Mouse (Mus musculus) forebrain, embryonic 13.5 days (tissue): ENCODE measurements around the gene Ddx10. TPM values are rescaled to one million over a fixed set of nuclear protein-coding genes. Genes with fewer than 3 reads are reported as not detected.
"Not testable (repeated sequence)": the region's sequence is repeated elsewhere in the genome, so short reads cannot be mapped to it uniquely, and the experiment has no call there.

Experiments
- ATAC-seq: fragments of 200-750 bp; cut with Nextera tagmentation; 2 replicates; pipeline ENCODE4 v1.8.0; 2017
- H3K27ac ChIP-seq: fragments of 300-500 bp; sonication (generic); 2 replicates; pipeline ENCODE4 v1.5.1; 2015; ENCODE audit warnings: inconsistent platforms, mild to moderate bottlenecking, moderate library complexity
- H3K27me3 ChIP-seq: fragments of 300-500 bp; sonication (generic); 2 replicates; pipeline ENCODE4 v1.6.1; 2015; ENCODE audit warnings: mild to moderate bottlenecking, inconsistent platforms
- H3K36me3 ChIP-seq: fragments of 300-500 bp; sonication (generic); 2 replicates; pipeline ENCODE4 v1.6.1; 2015; ENCODE audit warnings: mild to moderate bottlenecking, inconsistent platforms; ENCODE audit not compliant: poor library complexity, severe bottlenecking
- H3K4me1 ChIP-seq: fragments of 300-500 bp; sonication (generic); 2 replicates; pipeline ENCODE4 v1.6.1; 2015; ENCODE audit warnings: inconsistent platforms
- H3K4me2 ChIP-seq: fragments of 300-500 bp; sonication (generic); 2 replicates; pipeline ENCODE4 v1.6.1; 2015; ENCODE audit warnings: inconsistent platforms, mild to moderate bottlenecking, moderate library complexity
- H3K4me3 ChIP-seq: fragments of 300-500 bp; sonication (generic); 2 replicates; pipeline ENCODE4 v1.5.1; 2015; ENCODE audit warnings: mild to moderate bottlenecking, inconsistent platforms
- H3K9ac ChIP-seq: fragments of 300-500 bp; sonication (generic); 2 replicates; pipeline ENCODE4 v1.6.1; 2015; ENCODE audit warnings: mild to moderate bottlenecking, inconsistent platforms
- H3K9me3 ChIP-seq: fragments of 300-500 bp; sonication (generic); replicated peaks from 2 replicates; pipeline ENCODE4 v1.6.1; 2016; ENCODE audit warnings: inconsistent platforms
- WGBS: fragments of 180-500 bp; shearing (Covaris S2); methylation state at CpG from one replicate; pipeline ENCODE4 v1.1.7; 2015; 5-methylcytosine and 5-hydroxymethylcytosine counted together
- polyA plus RNA-seq: library from polyadenylated mRNA; unstranded; fragments of >200 nt; fragmentation: Nextera tagmentation; extraction: Ambion mirVana; gene quantifications from 2 replicates; pipeline ENCODE4 v1.2.1, GENCODE M21; 2015

The Ddx10 gene
- polyA plus RNA-seq, 1 experiment from 2014 or later = 23.5 TPM

- not testable (repeated sequence) for H3K4me2 ChIP-seq, H3K27me3 ChIP-seq, H3K4me1 ChIP-seq, H3K9me3 ChIP-seq, H3K36me3 ChIP-seq, ATAC-seq, H3K9ac ChIP-seq, H3K4me3 ChIP-seq, H3K27ac ChIP-seq
- 68% methylated on average over 1 of the region's 1 CpGs for WGBS
These were observed 105.4 kb downstream of the Ddx10 start for GRCm38 (mm10) chr9:53142424-53142823.

DNA sequence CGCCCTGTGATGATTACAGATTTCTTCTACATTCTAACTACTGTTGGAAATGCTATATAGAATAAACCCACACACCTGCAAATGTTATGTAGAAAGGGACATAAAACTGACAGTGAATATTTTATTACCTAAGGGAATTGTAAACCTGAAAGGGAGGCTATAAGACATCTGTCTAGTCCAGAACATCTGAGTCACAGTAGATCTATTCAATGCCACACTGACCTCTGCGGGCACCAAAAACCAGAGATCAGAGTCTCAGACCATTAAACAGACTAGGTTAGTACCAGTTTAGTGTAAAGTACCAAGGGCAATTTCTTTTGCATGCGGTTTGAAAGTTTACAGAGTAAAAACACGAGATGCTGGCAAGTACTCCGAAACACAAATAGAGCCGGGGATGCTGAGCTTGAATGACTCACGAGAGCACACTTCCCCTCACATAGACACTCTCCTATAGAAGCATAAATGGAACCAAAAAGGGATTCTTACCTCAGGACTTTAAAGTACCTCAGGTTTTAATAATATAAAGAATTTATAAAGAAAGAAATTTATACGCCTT lies 107.2 kb downstream of the Ddx10 start:
- Histone ChIP-seq H3K9me3 (no peaks in the 10 kb centered on the region), H3K4me3 (no peak overlapping the region), H3K4me1 (no peaks in the 10 kb centered on the region), H3K9ac (no peak overlapping the region), H3K27me3 (no peaks in the 10 kb centered on the region), H3K36me3 (no peaks in the 10 kb centered on the region), H3K4me2 (no peak overlapping the region), H3K27ac (no peak overlapping the region)
- ATAC-seq = no peak
- 92% methylated on average over 8 of the region's 8 CpGs for WGBS

GRCm38 (mm10) chr9:53132826-53133225 lies 115.0 kb downstream of the Ddx10 start:
- WGBS = 96% methylated on average over 1 of the region's 1 CpGs
- no peaks in the 10 kb centered on the region for H3K36me3 ChIP-seq
- H3K4me1 ChIP-seq = no peaks in the 10 kb centered on the region
- no peak for ATAC-seq
- H3K9me3 ChIP-seq = no peaks in the 10 kb centered on the region
- no peak overlapping the region for H3K27ac ChIP-seq
- no peak overlapping the region for H3K9ac ChIP-seq
- no peak overlapping the region for H3K4me3 ChIP-seq
- H3K4me2 ChIP-seq = no peak overlapping the region
- H3K27me3 ChIP-seq = no peaks in the 10 kb centered on the region

DNA sequence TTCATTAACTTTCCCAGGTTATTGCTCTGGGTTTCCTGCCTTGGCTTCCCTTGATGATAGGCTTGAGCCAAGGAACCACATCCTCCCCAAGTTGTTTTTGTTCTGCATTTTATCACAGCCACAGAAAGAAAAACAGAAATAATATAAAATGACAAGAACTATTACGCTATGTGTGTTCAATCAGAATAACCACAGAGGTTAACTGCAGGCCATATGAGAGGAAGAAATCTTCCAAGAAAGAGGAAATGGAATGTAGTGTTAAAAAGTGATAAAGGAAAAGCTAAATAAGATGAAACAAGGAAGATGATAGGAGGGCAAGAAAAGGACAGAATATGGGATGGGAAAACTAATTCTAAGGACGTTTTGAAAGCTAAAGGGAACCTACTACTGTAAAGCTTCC lies 117.4 kb downstream of the Ddx10 start:
- no peak overlapping the region for H3K9ac ChIP-seq
- no peak overlapping the region for H3K27ac ChIP-seq
- H3K4me2 ChIP-seq = no peak overlapping the region
- no peak overlapping the region for H3K4me3 ChIP-seq
- no peaks in the 10 kb centered on the region for H3K4me1 ChIP-seq
- WGBS = 89% methylated on average over 2 of the region's 2 CpGs
- H3K9me3 ChIP-seq = no peaks in the 10 kb centered on the region
- no peak for ATAC-seq
- H3K36me3 ChIP-seq = peaks cover 4% of the 10 kb centered on the region; the same call in 1 of the 2 replicates
- no peaks in the 10 kb centered on the region for H3K27me3 ChIP-seq

DNA sequence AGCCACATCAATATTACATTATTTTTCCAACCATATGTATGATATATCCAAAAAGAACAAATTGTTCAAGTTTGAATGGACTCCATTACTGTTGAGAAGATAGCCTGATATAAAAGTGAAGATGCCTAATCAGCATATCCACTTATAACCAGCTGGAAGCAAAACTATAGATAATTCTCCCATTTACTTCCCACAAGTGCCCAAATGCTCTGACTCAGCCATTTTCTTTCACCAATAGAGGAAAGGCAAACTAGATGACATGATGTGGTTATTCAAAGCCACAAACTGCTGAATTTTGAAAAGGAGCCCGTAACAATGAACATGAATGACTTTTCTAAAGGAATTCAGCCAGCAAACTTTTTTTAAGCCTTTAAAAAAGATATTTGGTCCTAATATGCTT lies 146.8 kb downstream of the Ddx10 start:
- Histone ChIP-seq H3K9me3 (no peaks in the 10 kb centered on the region), H3K4me3 (no peak overlapping the region), H3K27ac (no peak overlapping the region), H3K9ac (no peak overlapping the region), H3K4me2 (no peak overlapping the region), H3K27me3 (no peaks in the 10 kb centered on the region), H3K36me3 (no peaks in the 10 kb centered on the region), H3K4me1 (no peaks in the 10 kb centered on the region)
- 0 out of 2 replicates have a peak, but pooled peaks have one; percentile 27 for ATAC-seq
- 73% methylated on average over 1 of the region's 1 CpGs for WGBS

GRCm38 (mm10) chr9:53095319-53096165 lies 152.3 kb downstream of the Ddx10 start:
- H3K9ac ChIP-seq = no peak overlapping the region
- no peak overlapping the region for H3K4me2 ChIP-seq
- H3K9me3 ChIP-seq = no peaks in the 10 kb centered on the region
- H3K27ac ChIP-seq = no peak overlapping the region
- 80% methylated on average over 5 of the region's 5 CpGs for WGBS
- no peaks in the 10 kb centered on the region for H3K4me1 ChIP-seq
- H3K36me3 ChIP-seq = no peaks in the 10 kb centered on the region
- ATAC-seq = no peak
- no peak overlapping the region for H3K4me3 ChIP-seq
- no peaks in the 10 kb centered on the region for H3K27me3 ChIP-seq

DNA sequence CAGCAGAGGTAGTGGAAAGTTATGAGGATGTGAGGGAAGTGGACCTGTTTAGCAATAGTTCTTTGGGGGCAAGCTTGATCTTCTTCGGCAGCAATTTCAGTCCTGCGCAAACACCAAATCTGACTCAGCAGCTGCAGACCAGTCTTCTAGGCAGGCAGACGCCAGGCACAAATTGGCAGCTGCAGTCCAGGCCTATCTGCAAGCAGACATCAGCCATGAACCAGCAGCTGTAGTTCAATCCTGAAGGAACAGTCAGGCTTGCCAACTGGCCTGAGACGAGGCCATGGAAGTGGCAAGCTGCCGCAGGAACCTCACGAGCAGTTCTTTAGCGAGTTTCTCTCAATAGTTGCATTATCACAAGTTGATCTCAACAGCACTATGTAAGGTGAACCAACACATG lies 153.3 kb downstream of the Ddx10 start:
- no peak overlapping the region for H3K4me2 ChIP-seq
- no peak overlapping the region for H3K4me3 ChIP-seq
- no peaks in the 10 kb centered on the region for H3K9me3 ChIP-seq
- ATAC-seq = no peak
- 94% methylated on average over 7 of the region's 7 CpGs for WGBS
- no peaks in the 10 kb centered on the region for H3K36me3 ChIP-seq
- no peaks in the 10 kb centered on the region for H3K27me3 ChIP-seq
- H3K27ac ChIP-seq = no peak overlapping the region
- no peaks in the 10 kb centered on the region for H3K4me1 ChIP-seq
- H3K9ac ChIP-seq = no peak overlapping the region

DNA sequence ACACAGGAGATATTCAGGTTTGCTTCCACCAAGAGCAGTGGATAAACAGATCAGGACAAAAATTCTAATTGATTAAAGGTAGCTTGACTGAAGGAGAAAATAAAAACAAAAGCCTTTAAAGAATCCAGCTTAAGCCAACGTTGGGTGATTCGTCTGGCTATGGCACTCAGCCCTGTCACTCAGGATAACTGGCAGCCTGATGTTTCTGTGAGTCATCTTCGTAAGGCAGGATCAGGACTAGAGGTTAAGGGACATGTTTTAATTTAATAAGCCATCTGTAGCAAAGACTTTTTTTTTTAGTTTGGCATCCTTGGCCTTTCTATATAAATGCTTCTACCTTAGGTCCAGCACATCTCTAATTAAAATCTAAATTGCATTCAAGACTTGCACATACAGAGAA lies 170.2 kb downstream of the Ddx10 start:
- WGBS = 61% methylated on average over 3 of the region's 3 CpGs
- H3K27me3 ChIP-seq = no peaks in the 10 kb centered on the region
- H3K27ac ChIP-seq = no peak overlapping the region
- no peak overlapping the region for H3K4me3 ChIP-seq
- no peaks in the 10 kb centered on the region for H3K4me1 ChIP-seq
- no peak overlapping the region for H3K4me2 ChIP-seq
- no peaks in the 10 kb centered on the region for H3K9me3 ChIP-seq
- no peak overlapping the region for H3K9ac ChIP-seq
- ATAC-seq = no peak
- no peaks in the 10 kb centered on the region for H3K36me3 ChIP-seq

GRCm38 (mm10) chr9:53075931-53076330 lies 171.9 kb downstream of the Ddx10 start:
- Histone ChIP-seq H3K27ac (no peak overlapping the region), H3K4me1 (no peaks in the 10 kb centered on the region), H3K27me3 (no peaks in the 10 kb centered on the region), H3K9me3 (no peaks in the 10 kb centered on the region), H3K9ac (no peak overlapping the region), H3K4me2 (no peak overlapping the region), H3K36me3 (no peaks in the 10 kb centered on the region), H3K4me3 (no peak overlapping the region)
- 79% methylated on average over 3 of the region's 3 CpGs for WGBS
- no peak for ATAC-seq

DNA sequence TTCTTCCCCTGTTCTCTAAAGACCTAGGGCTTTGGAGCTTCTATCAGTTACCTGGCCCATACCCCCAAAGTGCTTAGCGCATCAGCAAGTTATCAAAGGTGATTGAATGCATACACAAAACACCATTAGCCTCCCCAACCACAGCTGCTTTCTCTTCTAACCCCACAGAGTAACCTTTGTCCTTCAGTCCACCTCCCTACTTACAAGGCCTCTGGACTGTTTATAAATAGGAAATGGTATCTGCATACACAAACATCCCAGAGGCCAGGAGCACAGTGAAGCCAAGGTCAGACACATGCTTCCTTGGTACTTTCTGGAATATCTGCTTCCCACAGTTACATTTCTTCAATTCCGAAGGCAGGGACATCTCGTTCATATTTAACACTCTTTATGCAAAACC lies 173.4 kb downstream of the Ddx10 start:
- Histone ChIP-seq H3K36me3 (no peaks in the 10 kb centered on the region), H3K9ac (no peak overlapping the region), H3K27me3 (no peaks in the 10 kb centered on the region), H3K4me1 (no peaks in the 10 kb centered on the region), H3K4me2 (no peak overlapping the region), H3K4me3 (no peak overlapping the region), H3K9me3 (no peaks in the 10 kb centered on the region), H3K27ac (no peak overlapping the region)
- WGBS = 88% methylated on average over 3 of the region's 3 CpGs
- ATAC-seq = no peak

DNA sequence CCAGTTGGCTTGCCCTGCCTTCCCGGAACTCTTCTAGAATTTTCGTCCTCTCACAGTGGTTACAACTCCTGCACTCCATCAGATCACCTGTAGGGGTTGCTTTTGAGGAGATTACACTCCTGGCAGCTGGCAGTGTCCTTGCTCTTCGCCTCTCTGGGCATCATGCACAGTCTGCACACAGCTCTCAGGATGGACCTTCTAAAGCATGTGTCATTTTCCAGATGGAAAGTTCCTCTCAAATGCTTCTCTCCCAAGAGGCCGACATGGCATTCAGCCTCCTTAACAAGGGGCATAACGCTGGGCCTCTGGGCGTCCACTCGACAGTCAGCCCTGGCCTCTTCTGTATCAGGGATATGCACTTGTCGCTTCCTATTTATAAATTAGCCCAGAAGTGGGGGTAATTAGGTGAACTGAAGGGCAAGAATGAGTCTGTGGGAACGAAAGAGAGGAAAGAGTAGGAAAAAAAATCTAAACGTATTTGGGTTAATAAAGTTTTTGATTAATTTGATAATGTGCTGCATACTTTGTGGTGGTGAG lies 174.2 kb downstream of the Ddx10 start:
- Histone ChIP-seq H3K4me1 (no peaks in the 10 kb centered on the region), H3K4me2 (no peak overlapping the region), H3K27me3 (no peaks in the 10 kb centered on the region), H3K27ac (no peak overlapping the region), H3K9me3 (no peaks in the 10 kb centered on the region), H3K36me3 (no peaks in the 10 kb centered on the region), H3K9ac (no peak overlapping the region), H3K4me3 (no peak overlapping the region)
- WGBS = 88% methylated on average over 10 of the region's 10 CpGs
- ATAC-seq = no peak

DNA sequence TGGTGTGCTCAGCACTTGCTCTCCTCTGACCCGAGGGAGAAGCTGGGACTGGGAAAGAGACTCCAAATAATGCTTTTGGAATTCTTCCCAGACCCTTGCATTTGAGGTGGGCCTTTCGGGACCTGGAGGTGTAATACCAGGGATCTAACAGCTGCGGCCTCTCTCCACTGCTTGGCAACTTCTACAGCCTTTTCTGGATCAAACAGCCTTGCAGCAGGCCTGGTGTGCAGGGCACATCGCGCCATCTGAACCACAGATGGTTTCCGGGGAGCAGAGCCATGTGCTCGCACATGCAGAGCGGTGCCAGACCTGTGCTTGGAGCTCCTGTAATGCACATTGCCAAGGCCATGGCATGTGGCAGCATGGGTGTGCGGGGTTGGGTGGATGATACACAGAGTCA lies 175.8 kb downstream of the Ddx10 start:
- no peaks in the 10 kb centered on the region for H3K4me1 ChIP-seq
- no peak overlapping the region for H3K4me2 ChIP-seq
- no peaks in the 10 kb centered on the region for H3K27me3 ChIP-seq
- no peaks in the 10 kb centered on the region for H3K36me3 ChIP-seq
- ATAC-seq = peak; percentile 74
- no peak overlapping the region for H3K27ac ChIP-seq
- no peak overlapping the region for H3K9ac ChIP-seq
- no peaks in the 10 kb centered on the region for H3K9me3 ChIP-seq
- WGBS = 87% methylated on average over 9 of the region's 9 CpGs
- H3K4me3 ChIP-seq = no peak overlapping the region
